Comparison of ENCODE assay signal across 11 mouse cellular contexts in genomic region chr6:136946943-136947342, GRCm38 (mm10). TPM values are rescaled to one million over a fixed set of nuclear protein-coding genes. Genes with fewer than 3 reads are reported as not detected.
DNase-seq lines count a peak whose midpoint lies in the region; ATAC-seq lines count a peak whose summit lies in the region.
"Had no signal": no experiment of that assay in that cellular context is flagged by ENCODE, and none has a peak within 500 bp of the region (broad histone marks: within the 10 kb centered on the region; RNA-seq: fewer than 3 reads in every experiment).

No protein-coding gene starts in this region.

- H3K36me3 ChIP-seq in heart, embryonic 15.5 days, result no peaks in the 10 kb centered on the region
- H3K36me3 ChIP-seq in midbrain, embryonic 11.5 days (ENCODE audit: control insufficient read depth, insufficient read depth, low read length), result no peaks in the 10 kb centered on the region
- H3K36me3 ChIP-seq in midbrain, embryonic 10.5 days, result no peaks in the 10 kb centered on the region
- H3K36me3 ChIP-seq in forebrain, embryonic 16.5 days (ENCODE audit: control insufficient read depth, insufficient read depth), result no peaks in the 10 kb centered on the region

- 0 out of 2 replicates have a peak, but pooled peaks cover 3% of the 10 kb centered on the region for H3K4me1 ChIP-seq in heart, embryonic 15.5 days (replicated peaks)
- H3K4me1 ChIP-seq in midbrain, embryonic 11.5 days (ENCODE audit: control insufficient read depth, insufficient read depth, low read length), result no peaks in the 10 kb centered on the region
- H3K4me1 ChIP-seq in midbrain, embryonic 10.5 days, result peaks cover 11% of the 10 kb centered on the region
- no peaks in the 10 kb centered on the region for H3K4me1 ChIP-seq in forebrain, embryonic 16.5 days (replicated peaks; ENCODE audit: control insufficient read depth, insufficient read depth, low read length)

- DNase-seq in heart, adult 18-20 months, result no peak
- DNase-seq in midbrain, embryonic 11.5 days (ENCODE audit: low spot score, missing footprints), result peak; percentile 62
- DNase-seq in midbrain, embryonic 10.5 days (ENCODE audit: low spot score), result no peak
- DNase-seq in thymus, adult 18-20 months, result peak; percentile 39 to 72
- no peak for DNase-seq in heart, postnatal 10 days
- no peak for DNase-seq in testis, postnatal 10 days (ENCODE audit: low spot score)
- DNase-seq: adrenal gland, adult 2 months had no signal

- ATAC-seq in heart, embryonic 15.5 days (replicated peaks; ENCODE audit: insufficient number of reproducible peaks, insufficient read depth, low FRiP score, low read depth), result peak; percentile 39; the same call in 1 of the 2 replicates
- ATAC-seq in midbrain, embryonic 11.5 days (ENCODE audit: low FRiP score), result peak; percentile 80; the same call in 1 of the 2 replicates
- peak; percentile 76 for ATAC-seq in forebrain, embryonic 16.5 days

- H3K4me2 ChIP-seq in heart, embryonic 15.5 days, result no peak overlapping the region
- no peak overlapping the region for H3K4me2 ChIP-seq in midbrain, embryonic 11.5 days
- no peak overlapping the region for H3K4me2 ChIP-seq in forebrain, embryonic 16.5 days (ENCODE audit: low read length)

- WGBS in heart, embryonic 15.5 days, result 49% methylated on average over 9 of the region's 9 CpGs
- WGBS in midbrain, embryonic 11.5 days, result 59% methylated on average over 8 of the region's 9 CpGs
- 52% methylated on average over 9 of the region's 9 CpGs for WGBS in midbrain, embryonic 10.5 days
- WGBS in forebrain, embryonic 16.5 days, result 31% methylated on average over 8 of the region's 9 CpGs

- intact Hi-C loops in heart, postnatal 10 days (cut with DNase I), result no loop called here

- H3K27ac ChIP-seq in heart, embryonic 15.5 days, result no peak overlapping the region
- H3K27ac ChIP-seq in midbrain, embryonic 11.5 days (ENCODE audit: low read depth, low read length), result no peak overlapping the region
- H3K27ac ChIP-seq in midbrain, embryonic 10.5 days (replicated peaks), result no peak overlapping the region
- H3K27ac ChIP-seq in forebrain, embryonic 16.5 days (ENCODE audit: low read length), result no peak overlapping the region

- no peaks in the 10 kb centered on the region for H3K9me3 ChIP-seq in heart, embryonic 15.5 days (replicated peaks)
- no peaks in the 10 kb centered on the region for H3K9me3 ChIP-seq in midbrain, embryonic 11.5 days (ENCODE audit: control insufficient read depth, low read length)
- H3K9me3 ChIP-seq in midbrain, embryonic 10.5 days (replicated peaks), result no peaks in the 10 kb centered on the region
- H3K9me3 ChIP-seq in forebrain, embryonic 16.5 days (ENCODE audit: control insufficient read depth, low read length), result no peaks in the 10 kb centered on the region

- no peak overlapping the region for H3K9ac ChIP-seq in heart, embryonic 15.5 days
- no peak overlapping the region for H3K9ac ChIP-seq in midbrain, embryonic 11.5 days (ENCODE audit: low read length)
- no peak overlapping the region for H3K9ac ChIP-seq in forebrain, embryonic 16.5 days (replicated peaks; ENCODE audit: low read depth, low read length)

- no peak overlapping the region for H3K4me3 ChIP-seq in heart, embryonic 15.5 days
- H3K4me3 ChIP-seq in midbrain, embryonic 11.5 days (ENCODE audit: low read depth, low read length), result no peak overlapping the region
- no peak overlapping the region for H3K4me3 ChIP-seq in midbrain, embryonic 10.5 days
- no peak overlapping the region for H3K4me3 ChIP-seq in forebrain, embryonic 16.5 days (replicated peaks; ENCODE audit: low read length)

- H3K27me3 ChIP-seq in heart, embryonic 15.5 days, result no peaks in the 10 kb centered on the region
- no peaks in the 10 kb centered on the region for H3K27me3 ChIP-seq in midbrain, embryonic 11.5 days (ENCODE audit: control insufficient read depth, insufficient read depth, low read length)
- no peaks in the 10 kb centered on the region for H3K27me3 ChIP-seq in midbrain, embryonic 10.5 days (ENCODE audit: low read depth, poor library complexity, severe bottlenecking)
- H3K27me3 ChIP-seq in forebrain, embryonic 16.5 days (replicated peaks; ENCODE audit: control insufficient read depth, insufficient read depth, low read length), result no peaks in the 10 kb centered on the region

RNA-seq across cellular contexts. Expression of gene Arhgdib, which starts 5.2 kb away (rescaled TPM):
- polyA plus RNA-seq in heart, embryonic 15.5 days (2015; fragmentation: Nextera tagmentation; extraction: Ambion mirVana), result 75.6 and 126 TPM in 2 replicates
- total RNA-seq in heart, adult 18-20 months (2021), result 10 to 100 TPM; 22.8 to 39.0 TPM
- polyA plus RNA-seq in midbrain, embryonic 11.5 days (2014; fragmentation: Nextera tagmentation; extraction: Ambion mirVana), result 26.3 and 26.4 TPM in 2 replicates
- polyA plus RNA-seq in midbrain, embryonic 10.5 days (2016; fragmentation: Nextera tagmentation; extraction: Ambion mirVana), result 25.0 and 26.0 TPM in 2 replicates
- polyA plus RNA-seq in forebrain, embryonic 16.5 days (2015; fragmentation: Nextera tagmentation; extraction: Ambion mirVana), result 18.5 and 20.6 TPM in 2 replicates
- 10 to 100 TPM; 37.4 to 45.4 TPM for total RNA-seq in heart, postnatal 10 days (2021)

RNA-seq across cellular contexts. Expression of gene Pde6h, which starts 23.3 kb away (rescaled TPM):
- polyA plus RNA-seq in heart, embryonic 15.5 days (2015; fragmentation: Nextera tagmentation; extraction: Ambion mirVana), result 0.18 and 0.26 TPM in 2 replicates
- not detected for total RNA-seq in heart, adult 18-20 months (2021)
- polyA plus RNA-seq in midbrain, embryonic 11.5 days (2014; fragmentation: Nextera tagmentation; extraction: Ambion mirVana), result not detected in 2 replicates
- not detected in 2 replicates for polyA plus RNA-seq in midbrain, embryonic 10.5 days (2016; fragmentation: Nextera tagmentation; extraction: Ambion mirVana)
- polyA plus RNA-seq in forebrain, embryonic 16.5 days (2015; fragmentation: Nextera tagmentation; extraction: Ambion mirVana), result not detected in 2 replicates
- not detected for total RNA-seq in heart, postnatal 10 days (2021)
- total RNA-seq: granulocyte monocyte progenitor cell, adult 5-6 weeks had no signal
- polyA plus RNA-seq: adrenal gland, adult 2 months; embryonic facial prominence, embryonic 11.5 days had no signal

RNA-seq across cellular contexts. Expression of gene Erp27, which starts 25.0 kb away (rescaled TPM):
- 0.27 and 0.87 TPM in 2 replicates for polyA plus RNA-seq in heart, embryonic 15.5 days (2015; fragmentation: Nextera tagmentation; extraction: Ambion mirVana)
- not detected for total RNA-seq in heart, adult 18-20 months (2021)
- polyA plus RNA-seq in midbrain, embryonic 11.5 days (2014; fragmentation: Nextera tagmentation; extraction: Ambion mirVana), result not detected in 2 replicates
- polyA plus RNA-seq in midbrain, embryonic 10.5 days (2016; fragmentation: Nextera tagmentation; extraction: Ambion mirVana), result not detected in 2 replicates
- 0.24 and 0.34 TPM in 2 replicates for polyA plus RNA-seq in forebrain, embryonic 16.5 days (2015; fragmentation: Nextera tagmentation; extraction: Ambion mirVana)
- not detected for total RNA-seq in heart, postnatal 10 days (2021)
- total RNA-seq: adrenal gland, adult 2 months had no signal
- polyA plus RNA-seq: adrenal gland, adult 2 months; embryonic facial prominence, embryonic 11.5 days had no signal

Comparison
In these comparisons a context has a peak if more than half of its experiments do, and no peak if none do; other contexts are left out.
1. DNase-seq: peak in midbrain, embryonic 11.5 days (single experiment) and thymus, adult 18-20 months (2 of 2); none in heart, adult 18-20 months (0 of 2), midbrain, embryonic 10.5 days (single experiment), heart, postnatal 10 days (0 of 2) and testis, postnatal 10 days (single experiment).
2. Peak in every context shown above with its lines, with median percentiles within 50 percentile points of each other: ATAC-seq.